Mouse (Mus musculus) MN1 (cell line): ENCODE data around the gene Thop1.

Source experiments
- DNase-seq: peaks from one replicate; pipeline ENCODE4 v3.0.0-alpha.2; 2016; ENCODE audit warnings: low spot score

The Thop1 gene

DNA sequence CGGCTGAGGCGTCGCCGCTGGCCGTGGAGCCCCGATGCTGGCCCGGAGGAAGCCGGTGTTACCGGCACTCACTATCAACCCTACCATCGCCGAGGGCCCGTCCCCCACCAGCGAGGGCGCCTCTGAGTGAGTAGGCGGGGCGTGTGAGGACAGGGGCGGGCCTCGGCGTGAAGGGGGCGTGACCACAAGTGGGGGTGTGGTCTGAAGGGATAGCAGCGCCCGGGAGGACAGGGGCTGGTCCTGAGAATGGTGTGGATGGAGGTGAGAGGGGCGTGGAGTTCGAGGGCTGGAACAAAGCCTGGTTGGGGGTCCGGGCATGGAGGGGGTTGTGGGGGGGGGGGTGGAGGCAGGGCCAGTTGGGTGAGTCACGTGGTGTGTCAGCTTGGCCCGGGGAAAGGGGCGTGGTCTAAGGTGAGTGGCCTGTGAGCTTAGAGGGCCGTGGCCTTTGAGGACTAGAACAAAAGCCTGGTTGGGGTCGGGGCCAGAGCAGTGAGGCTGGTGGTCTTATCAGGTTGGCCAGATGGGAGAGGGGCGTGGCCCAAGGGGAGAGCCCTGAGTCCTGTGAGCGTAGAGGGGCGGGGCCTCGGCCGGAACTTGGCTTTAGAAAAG, 36.4 kb downstream of the Thop1 start:
- DNase-seq: peak; percentile 92

DNA sequence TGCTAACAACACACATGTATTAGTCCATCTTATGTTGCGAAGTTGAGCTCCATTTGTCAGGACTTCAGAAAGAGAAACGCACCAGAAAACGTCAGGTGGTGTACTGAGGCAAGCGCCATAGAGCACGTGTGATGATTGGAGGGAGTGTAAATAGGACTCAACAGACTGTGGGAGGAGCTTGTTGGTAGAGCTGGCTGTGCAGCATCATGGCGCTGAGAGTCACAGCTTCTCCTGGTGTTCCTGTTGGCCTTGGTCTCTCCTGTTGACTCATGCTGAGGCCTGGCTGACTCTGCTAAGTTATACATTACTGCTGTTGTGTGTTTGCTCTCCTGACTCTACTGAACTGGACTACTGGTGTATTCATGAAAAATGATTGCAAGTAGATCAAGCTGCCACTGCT, 43.1 kb downstream of the Thop1 start:
- DNase-seq: no peak

DNA sequence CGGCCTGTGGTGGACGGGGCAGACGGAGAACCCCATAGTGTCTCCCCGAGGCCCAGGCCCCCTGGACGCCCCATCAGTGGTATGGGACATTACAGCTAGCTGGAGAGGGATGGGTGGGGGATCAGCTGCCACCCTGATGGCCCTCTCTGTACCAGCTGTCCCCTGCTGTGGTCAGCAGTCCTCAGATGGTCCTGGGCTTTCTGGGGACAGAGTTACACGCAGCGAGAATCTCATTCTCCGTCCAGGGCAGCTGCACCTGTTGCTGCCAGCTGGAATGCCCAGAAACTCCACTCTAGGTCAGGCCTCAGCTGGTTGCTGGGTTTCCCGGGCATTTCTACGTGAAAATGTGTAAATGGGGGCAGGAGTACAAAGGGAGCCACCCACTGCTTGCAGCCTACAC, 49.8 kb downstream of the Thop1 start:
- DNase-seq: no peak

DNA sequence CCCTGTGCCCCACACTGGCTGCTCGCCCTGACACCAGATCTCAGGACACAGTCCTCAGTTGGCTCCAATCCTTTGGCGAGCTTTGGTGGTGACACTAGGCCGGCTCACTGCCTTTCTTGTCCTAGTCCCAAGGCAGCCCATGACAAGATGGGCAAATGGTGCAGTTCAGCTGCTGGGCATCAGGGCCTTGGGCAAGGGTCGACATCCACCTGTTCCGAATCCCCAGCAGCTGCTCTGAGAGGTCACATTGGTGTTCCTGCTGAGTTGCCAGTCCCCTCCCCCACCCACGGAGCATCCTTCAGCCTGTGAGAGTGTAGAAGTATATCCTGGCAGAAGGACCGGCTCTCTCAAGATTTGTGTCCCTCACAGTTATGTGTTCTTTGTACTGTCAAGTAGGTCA, 50.8 kb downstream of the Thop1 start:
- DNase-seq: no peak

DNA sequence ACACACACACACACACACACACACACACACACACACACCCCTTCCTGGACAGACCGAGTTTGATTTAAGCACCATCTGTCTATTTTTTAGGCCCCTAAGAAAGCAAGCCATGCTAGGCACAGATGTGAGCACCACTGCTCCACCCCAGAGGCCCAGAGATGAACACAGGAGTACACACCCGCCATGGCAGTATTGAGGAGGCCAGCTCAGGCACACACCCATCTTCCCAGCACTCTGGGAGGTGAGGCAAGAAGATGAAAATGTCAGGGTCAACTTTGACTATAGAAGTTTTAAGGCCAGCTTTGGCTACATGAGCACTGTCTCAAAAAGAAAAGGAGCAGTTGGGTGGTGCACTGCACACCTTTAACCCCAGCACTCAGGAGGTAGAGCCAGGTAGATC, 53.1 kb downstream of the Thop1 start:
- DNase-seq: no peak

DNA sequence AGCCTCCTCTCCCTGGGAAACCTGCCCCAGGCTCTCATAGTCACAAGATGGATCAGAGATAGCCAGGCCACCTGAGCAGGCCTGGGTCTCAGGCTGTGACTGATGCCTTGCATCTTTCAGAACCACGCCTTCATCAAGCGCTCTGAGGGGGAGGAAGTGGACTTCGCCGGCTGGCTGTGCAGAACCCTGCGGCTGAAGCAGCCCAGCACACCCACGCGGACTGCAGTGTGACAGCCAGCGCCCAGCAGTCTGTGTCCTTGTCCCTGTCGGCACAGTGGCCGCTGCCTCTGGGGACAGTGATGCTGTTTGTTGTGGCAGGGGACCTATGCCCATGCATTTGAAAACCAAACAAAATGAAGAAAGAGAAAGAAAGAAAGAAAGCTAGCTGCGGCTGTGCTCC, 53.7 kb downstream of the Thop1 start:
- DNase-seq: no peak
